22 mouse cellular contexts compared by ENCODE assay signal in the genomic region with DNA sequence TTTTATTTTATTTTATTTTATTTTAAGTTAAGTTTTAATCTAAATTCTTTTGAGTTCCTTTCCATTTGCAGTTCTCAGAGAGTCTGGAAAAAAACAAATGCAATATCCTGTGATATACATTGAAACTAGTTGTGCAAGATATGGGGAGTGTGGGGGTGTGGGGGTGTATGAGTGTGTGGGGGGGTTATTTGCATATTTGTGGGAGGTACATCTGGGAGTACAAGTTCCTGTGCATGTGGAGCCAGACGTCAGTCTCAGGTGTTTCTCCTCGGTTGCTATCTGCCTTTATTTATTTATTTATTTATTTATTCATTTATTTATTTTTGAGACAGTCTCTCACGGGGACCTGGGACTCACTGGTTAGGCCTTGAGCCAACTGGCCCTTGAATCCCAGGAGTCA. TPM values are rescaled to one million over a fixed set of nuclear protein-coding genes. Genes with fewer than 3 reads are reported as not detected.
DNase-seq lines count a peak whose midpoint lies in the region; ATAC-seq and TF ChIP-seq lines count a peak whose summit lies in the region.
"Had no signal": no experiment of that assay in that cellular context is flagged by ENCODE, and none has a peak within 500 bp of the region (broad histone marks: within the 10 kb centered on the region; RNA-seq: fewer than 3 reads in every experiment).

No protein-coding gene starts in this region.

- no peak overlapping the region for H3K4me3 ChIP-seq in kidney, embryonic 15.5 days (replicated peaks)
- H3K4me3 ChIP-seq in kidney, embryonic 16.5 days (ENCODE audit: low read length), result no peak overlapping the region
- no peak overlapping the region for H3K4me3 ChIP-seq in liver, embryonic 13.5 days (replicated peaks)
- no peak overlapping the region for H3K4me3 ChIP-seq in liver, postnatal 0 days (ENCODE audit: low read depth, low read length)
- H3K4me3 ChIP-seq: embryonic facial prominence, embryonic 10.5 days; forebrain, embryonic 10.5 days; heart, embryonic 12.5 days; hindbrain, embryonic 10.5 days had no signal

- peak overlapping the region; percentile 37; the same call in 1 of the 2 replicates for H3K27ac ChIP-seq in kidney, embryonic 15.5 days
- H3K27ac ChIP-seq in kidney, embryonic 16.5 days (ENCODE audit: low read length), result no peak overlapping the region
- H3K27ac ChIP-seq in liver, embryonic 13.5 days, result 0 out of 2 replicates have a peak overlapping the region, but pooled peaks have one; percentile 55
- H3K27ac ChIP-seq in liver, postnatal 0 days (ENCODE audit: low read depth), result no peak overlapping the region
- H3K27ac ChIP-seq: embryonic facial prominence, embryonic 10.5 days; forebrain, embryonic 10.5 days; hindbrain, embryonic 10.5 days; hindbrain, embryonic 14.5 days had no signal

- H3K4me1 ChIP-seq in kidney, embryonic 15.5 days, result peaks cover 21% of the 10 kb centered on the region
- peaks cover 18% of the 10 kb centered on the region for H3K4me1 ChIP-seq in kidney, embryonic 16.5 days (ENCODE audit: insufficient read depth, low read length)
- peaks cover 60% of the 10 kb centered on the region for H3K4me1 ChIP-seq in liver, embryonic 13.5 days (replicated peaks)
- no peaks in the 10 kb centered on the region for H3K4me1 ChIP-seq in liver, postnatal 0 days (ENCODE audit: insufficient read depth)

- no peak for TF ChIP-seq EP300 in liver, postnatal 0 days (IDR thresholded peaks at IDR 0.05; ENCODE audit: low read depth)

- no peaks in the 10 kb centered on the region for H3K36me3 ChIP-seq in kidney, embryonic 15.5 days
- no peaks in the 10 kb centered on the region for H3K36me3 ChIP-seq in kidney, embryonic 16.5 days (ENCODE audit: insufficient read depth, low read length)
- no peaks in the 10 kb centered on the region for H3K36me3 ChIP-seq in liver, embryonic 13.5 days
- H3K36me3 ChIP-seq in liver, postnatal 0 days (replicated peaks; ENCODE audit: insufficient read depth, low read length), result no peaks in the 10 kb centered on the region
- H3K36me3 ChIP-seq: embryonic facial prominence, embryonic 10.5 days; forebrain, embryonic 10.5 days; heart, embryonic 12.5 days; hindbrain, embryonic 10.5 days had no signal

- no peak overlapping the region for H3K9ac ChIP-seq in kidney, embryonic 15.5 days
- no peak overlapping the region for H3K9ac ChIP-seq in kidney, embryonic 16.5 days (replicated peaks; ENCODE audit: low read length)
- no peak overlapping the region for H3K9ac ChIP-seq in liver, embryonic 13.5 days
- H3K9ac ChIP-seq in liver, postnatal 0 days (replicated peaks), result no peak overlapping the region
- H3K9ac ChIP-seq: heart, embryonic 12.5 days; hindbrain, embryonic 14.5 days had no signal

- H3K4me2 ChIP-seq in kidney, embryonic 15.5 days, result no peak overlapping the region
- no peak overlapping the region for H3K4me2 ChIP-seq in kidney, embryonic 16.5 days (replicated peaks; ENCODE audit: low read depth, low read length)
- H3K4me2 ChIP-seq in liver, embryonic 13.5 days, result peak overlapping the region; percentile 38
- H3K4me2 ChIP-seq in liver, postnatal 0 days (ENCODE audit: low read depth, low read length), result no peak overlapping the region
- H3K4me2 ChIP-seq: heart, embryonic 12.5 days; hindbrain, embryonic 14.5 days had no signal

- TF ChIP-seq CTCF in liver, postnatal 0 days (IDR thresholded peaks at IDR 0.05; ENCODE audit: low read depth), result no peak

- DNase-seq in liver, embryonic 13.5 days, result no peak
- DNase-seq in liver, postnatal 0 days, result no peak
- peak; percentile 59 for DNase-seq in brain, adult 2 months (ENCODE audit: low read depth, low spot score)
- no peak for DNase-seq in Muller cell, postnatal 12 days (ENCODE audit: inconsistent ontology term)
- DNase-seq: adrenal gland, postnatal 14 days; cerebellum, adult 18-20 months; cerebellum, adult 9-11 months; cerebellum, postnatal 36 days; gastrocnemius, postnatal 10 days had no signal

- peaks cover 17% of the 10 kb centered on the region for H3K27me3 ChIP-seq in kidney, embryonic 15.5 days
- no peaks in the 10 kb centered on the region for H3K27me3 ChIP-seq in kidney, embryonic 16.5 days (ENCODE audit: insufficient read depth, low read length)
- H3K27me3 ChIP-seq in liver, embryonic 13.5 days, result 0 out of 2 replicates have a peak, but pooled peaks cover 8% of the 10 kb centered on the region
- H3K27me3 ChIP-seq in liver, postnatal 0 days (ENCODE audit: insufficient read depth, low read length), result no peaks in the 10 kb centered on the region
- H3K27me3 ChIP-seq: heart, embryonic 12.5 days had no signal

- no peaks in the 10 kb centered on the region for H3K9me3 ChIP-seq in kidney, embryonic 15.5 days (replicated peaks)
- no peaks in the 10 kb centered on the region for H3K9me3 ChIP-seq in kidney, embryonic 16.5 days (ENCODE audit: low read length)
- no peaks in the 10 kb centered on the region for H3K9me3 ChIP-seq in liver, embryonic 13.5 days (replicated peaks)
- H3K9me3 ChIP-seq in liver, postnatal 0 days (ENCODE audit: low read length), result no peaks in the 10 kb centered on the region
- H3K9me3 ChIP-seq: embryonic facial prominence, embryonic 10.5 days; forebrain, embryonic 10.5 days; heart, embryonic 12.5 days; hindbrain, embryonic 10.5 days had no signal

- WGBS in kidney, embryonic 15.5 days, result 58% methylated on average over 3 of the region's 3 CpGs
- WGBS in kidney, embryonic 16.5 days, result 61% methylated on average over 3 of the region's 3 CpGs
- 40% methylated on average over 3 of the region's 3 CpGs for WGBS in liver, embryonic 13.5 days (ENCODE audit: insufficient replicate concordance)
- 36% methylated on average over 3 of the region's 3 CpGs for WGBS in liver, postnatal 0 days (ENCODE audit: insufficient replicate concordance)

- no peak for ATAC-seq in kidney, embryonic 15.5 days (replicated peaks; ENCODE audit: low FRiP score)
- no peak for ATAC-seq in kidney, embryonic 16.5 days (ENCODE audit: low FRiP score, low TSS enrichment)
- ATAC-seq in liver, embryonic 13.5 days (ENCODE audit: low read depth), result peak; percentile 59; the same call in 1 of the 2 replicates
- no peak for ATAC-seq in liver, postnatal 0 days
- peak; percentile 32; the same call in 1 of the 2 replicates for ATAC-seq in megakaryocyte progenitor cell, adult 5-6 weeks (replicated peaks; ENCODE audit: poor library complexity)
- ATAC-seq: activated CD4-positive, CD25-positive, alpha-beta regulatory T cell, adult 4 months; forebrain, embryonic 14.5 days; Patski had no signal

RNA-seq across cellular contexts. Expression of a gene that starts 53.0 kb away (rescaled TPM):
- polyA plus RNA-seq in kidney, embryonic 15.5 days (2015; fragmentation: Nextera tagmentation; extraction: Ambion mirVana), result 1.5 and 2.3 TPM in 2 replicates
- 0.78 and 0.79 TPM in 2 replicates for polyA plus RNA-seq in kidney, embryonic 16.5 days (2015; fragmentation: Nextera tagmentation; extraction: Ambion mirVana)
- polyA plus RNA-seq in liver, embryonic 13.5 days (2015; fragmentation: Nextera tagmentation; extraction: Ambion mirVana), result 0.81 and 1.1 TPM in 2 replicates
- polyA plus RNA-seq in liver, postnatal 0 days (2015; fragmentation: Nextera tagmentation; extraction: Ambion mirVana), result 0.74 and 1.0 TPM in 2 replicates
- 0.10 and 0.79 TPM in 2 replicates for total RNA-seq in megakaryocyte progenitor cell, adult 5-6 weeks (2015)
- 0.46 and 1.4 TPM in 2 replicates for total RNA-seq in megakaryocyte progenitor cell, adult 5-6 weeks (2017)
- total RNA-seq: adrenal gland, adult 18-20 months had no signal
- polyA plus RNA-seq: gonadal fat pad, adult 2 months; Patski had no signal

Comparison
In these comparisons a context has a peak if more than half of its experiments do, and no peak if none do; other contexts are left out.
1. ATAC-seq: peak in liver, embryonic 13.5 days (single experiment) and megakaryocyte progenitor cell, adult 5-6 weeks (single experiment); none in kidney, embryonic 15.5 days (single experiment), kidney, embryonic 16.5 days (single experiment) and liver, postnatal 0 days (single experiment).
2. H3K27ac ChIP-seq: peak in kidney, embryonic 15.5 days (single experiment) and liver, embryonic 13.5 days (single experiment); none in kidney, embryonic 16.5 days (single experiment) and liver, postnatal 0 days (single experiment).